Mouse (Mus musculus): Measurements from ENCODE around the gene Chst11.

Gene Chst11

GRCm38 (mm10) chr10:83151896-83152685 lies 166.8 kb downstream of the Chst11 start:
- no peak for DNase-seq

- DNase-seq = no peak
These were observed 167.4 kb downstream of the Chst11 start for GRCm38 (mm10) chr10:83152723-83153122.

- DNase-seq = no peak
These were observed 168.1 kb downstream of the Chst11 start for GRCm38 (mm10) chr10:83153374-83153773.

GRCm38 (mm10) chr10:83153887-83154286 lies 168.6 kb downstream of the Chst11 start:
- no peak for DNase-seq

GRCm38 (mm10) chr10:83157289-83157688 lies 172.0 kb downstream of the Chst11 start:
- no peak for DNase-seq

GRCm38 (mm10) chr10:83158322-83158721 lies 173.0 kb downstream of the Chst11 start:
- no peak for DNase-seq

- no peak for DNase-seq
These were observed 173.9 kb downstream of the Chst11 start for GRCm38 (mm10) chr10:83159229-83159628.

GRCm38 (mm10) chr10:83161656-83162365 lies 176.5 kb downstream of the Chst11 start:
- peak; percentile 89 for DNase-seq

- no peak for DNase-seq
These were observed 178.6 kb downstream of the Chst11 start for GRCm38 (mm10) chr10:83163946-83164345.

GRCm38 (mm10) chr10:83164901-83165435 lies 179.7 kb downstream of the Chst11 start:
- no peak for DNase-seq

GRCm38 (mm10) chr10:83165521-83166243 lies 180.4 kb downstream of the Chst11 start:
- DNase-seq = no peak

- DNase-seq = no peak
These were observed 181.0 kb downstream of the Chst11 start for GRCm38 (mm10) chr10:83166272-83166671.

- no peak for DNase-seq
These were observed 182.2 kb downstream of the Chst11 start for GRCm38 (mm10) chr10:83167492-83167891.

- no peak for DNase-seq
These were observed 183.2 kb downstream of the Chst11 start for GRCm38 (mm10) chr10:83168303-83169056.

- no peak for DNase-seq
These were observed 184.3 kb downstream of the Chst11 start for GRCm38 (mm10) chr10:83169554-83169953.

- no peak for DNase-seq
These were observed 192.9 kb downstream of the Chst11 start for GRCm38 (mm10) chr10:83178151-83178550.

GRCm38 (mm10) chr10:83178661-83179060 lies 193.4 kb downstream of the Chst11 start:
- no peak for DNase-seq

GRCm38 (mm10) chr10:83181831-83182572 lies 196.7 kb downstream of the Chst11 start:
- peak; percentile 73 for DNase-seq

GRCm38 (mm10) chr10:83182573-83182960 lies 197.3 kb downstream of the Chst11 start:
- peak; percentile 86 for DNase-seq

GRCm38 (mm10) chr10:83183634-83184479 lies 198.6 kb downstream of the Chst11 start:
- DNase-seq = no peak

Measured in cerebellum, adult 9-10 months (tissue).